Mouse (Mus musculus) liver, adult 2 months (tissue): ENCODE data around the gene Bik. TPM values are rescaled to one million over a fixed set of nuclear protein-coding genes. Genes with fewer than 3 reads are reported as not detected.

Source experiments
- DNase-seq: peaks from one replicate; pipeline ENCODE4 v3.0.0-alpha.2; 2011; ENCODE audit warnings: low read depth, low spot score; ENCODE audit errors: extremely low read depth
- H3K27ac ChIP-seq: fragments of 200-500 bp; replicated peaks from 2 replicates; pipeline ENCODE4 v1.5.1; 2012; ENCODE audit warnings: low read depth, mild to moderate bottlenecking, control low read depth, inconsistent platforms, low read length; ENCODE audit not compliant: insufficient read depth
- H3K27me3 ChIP-seq: fragments of 200-500 bp; 2 replicates; pipeline ENCODE4 v1.6.1; 2012; ENCODE audit warnings: mild to moderate bottlenecking, moderate library complexity, low read length, inconsistent platforms; ENCODE audit not compliant: control insufficient read depth, insufficient read depth
- H3K36me3 ChIP-seq: fragments of 200-500 bp; 2 replicates; pipeline ENCODE4 v1.6.1; 2012; ENCODE audit warnings: low read length, inconsistent platforms; ENCODE audit not compliant: control insufficient read depth, insufficient read depth
- H3K4me1 ChIP-seq: fragments of 200-500 bp; 2 replicates; pipeline ENCODE4 v1.6.1; 2011; ENCODE audit warnings: low read length; ENCODE audit not compliant: control insufficient read depth, insufficient read depth
- H3K4me3 ChIP-seq: fragments of 200-500 bp; 2 replicates; pipeline ENCODE4 v1.5.1; 2011; ENCODE audit warnings: low read depth, mild to moderate bottlenecking, control low read depth, low read length, moderate library complexity; ENCODE audit not compliant: insufficient read depth
- H3K79me2 ChIP-seq: fragments of 200-500 bp; 2 replicates; pipeline ENCODE4 v1.6.1; 2012; ENCODE audit warnings: inconsistent platforms, mild to moderate bottlenecking, low read length, moderate library complexity; ENCODE audit not compliant: control insufficient read depth, insufficient read depth
- H3K9ac ChIP-seq: fragments of 200-500 bp; 2 replicates; pipeline ENCODE4 v1.6.1; 2012; ENCODE audit warnings: low read depth, mild to moderate bottlenecking, control low read depth, inconsistent platforms, low read length
- CTCF ChIP-seq: fragments of 200-500 bp; IDR thresholded peaks from 2 replicates; pipeline ENCODE4 v1.5.1; 2011; ENCODE audit warnings: low read depth, low read length, control low read depth
- POLR2A ChIP-seq: fragments of 200-500 bp; IDR thresholded peaks from 2 replicates; pipeline ENCODE4 v1.6.1; 2011; ENCODE audit warnings: low read length, control low read depth; ENCODE audit not compliant: insufficient read depth; ENCODE audit errors: extremely low read depth
- WGBS: fragments of 180-500 bp; shearing (Covaris S2); methylation state at CpG from one replicate; pipeline ENCODE4 v1.1.7; 2018; 5-methylcytosine and 5-hydroxymethylcytosine counted together
- polyA plus RNA-seq: library from polyadenylated mRNA; depleted of rRNA; stranded (reverse); fragments of >200 nt; gene quantifications from 2 replicates; pipeline ENCODE4 v1.2.3, GENCODE M21; 2012
- total RNA-seq: library from RNA; depleted of rRNA; stranded (reverse); fragments of >200 nt; gene quantifications from 2 replicates; pipeline ENCODE4 v1.2.3, GENCODE M21; 2014

Bik gene
- total and polyA plus RNA-seq, 2 experiments: 6.3 to 7.0 TPM

DNA sequence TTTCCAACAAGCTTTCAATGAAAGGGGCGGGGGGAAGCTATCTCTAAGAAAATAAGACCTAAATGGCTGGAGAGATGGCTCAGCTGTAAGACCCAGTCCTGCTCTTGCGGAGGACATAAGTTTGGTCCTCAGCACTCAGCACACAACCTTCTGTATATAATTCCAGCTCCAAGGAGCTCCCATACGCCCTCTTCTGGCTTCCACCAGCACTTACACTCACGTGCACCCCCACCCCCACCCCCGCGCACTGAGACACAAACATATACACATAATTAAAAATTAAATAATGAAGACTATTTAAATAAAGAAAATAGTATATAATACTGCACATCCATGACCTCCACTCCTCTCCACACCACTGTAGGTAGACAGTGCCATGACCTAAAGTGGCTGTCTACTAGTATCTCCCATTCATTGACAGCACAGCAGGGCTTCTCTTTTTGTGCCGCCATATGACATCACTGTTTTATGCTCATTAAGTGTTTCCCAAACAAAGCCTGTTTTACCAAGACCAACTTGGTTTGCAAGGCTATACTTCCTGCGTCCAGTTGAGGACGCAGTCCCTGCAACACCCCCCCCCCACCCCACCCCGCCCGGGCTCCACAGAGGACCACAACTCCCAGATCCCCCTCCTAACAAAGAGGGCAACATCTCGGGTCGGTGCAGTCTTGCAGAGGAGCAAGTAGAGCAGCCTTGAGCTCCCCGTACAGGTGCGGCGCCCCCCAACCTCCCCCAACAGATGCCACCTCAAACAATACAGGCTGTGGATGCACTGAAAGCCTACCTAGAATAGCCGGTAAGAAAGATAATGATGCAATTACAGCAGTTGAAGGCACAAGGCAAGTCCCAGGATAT, 16.5 kb upstream of the Bik start:
- 31% methylated on average over 17 of the region's 17 CpGs for WGBS
- Histone ChIP-seq H3K4me1 (no peaks in the 10 kb centered on the region), H3K9ac (peak overlapping the region; percentile 48), H3K79me2 (no peaks in the 10 kb centered on the region), H3K27me3 (no peaks in the 10 kb centered on the region), H3K27ac (no peak overlapping the region), H3K36me3 (no peaks in the 10 kb centered on the region), H3K4me3 (peak overlapping the region; percentile 38)
- no peak for TF ChIP-seq CTCF
- TF ChIP-seq POLR2A: no peak
- DNase-seq: no peak

DNA sequence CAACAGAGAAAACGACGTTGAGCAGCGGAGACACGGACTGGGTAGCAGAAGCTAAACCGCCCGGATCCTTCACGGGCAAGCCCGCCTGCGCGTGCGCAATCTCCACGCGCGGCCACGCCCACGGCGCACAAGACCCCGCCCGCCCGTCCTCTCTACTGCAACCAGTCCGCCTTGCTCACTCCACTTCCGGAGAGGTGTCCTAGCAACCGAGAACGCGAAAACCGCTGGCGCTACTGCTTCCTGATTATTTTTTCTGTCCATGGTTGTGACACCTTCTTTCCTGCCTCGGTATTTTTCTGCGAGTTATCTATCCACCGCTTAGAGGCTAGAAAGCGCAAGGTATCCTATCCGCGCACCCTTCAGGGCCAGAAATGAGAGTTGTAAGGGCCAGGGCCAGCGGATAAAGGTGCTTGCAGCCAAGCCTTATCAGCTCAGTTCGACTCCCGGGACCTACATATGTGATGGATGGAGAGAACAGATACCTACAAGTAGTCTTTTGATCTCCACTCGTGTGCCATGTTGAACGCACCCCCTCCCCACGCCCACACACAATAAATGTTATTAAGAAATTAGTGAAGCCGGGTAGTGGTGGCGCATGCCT, 15.8 kb upstream of the Bik start, which contains the start of gene Ttll1:
Ttll1 (minus strand) TSS at position 89 of the 601 bp plus-strand sequence.
- Histone ChIP-seq H3K79me2 (no peaks in the 10 kb centered on the region), H3K9ac (peak within 1 kb of the TSS; percentile 48), H3K36me3 (no peaks in the 10 kb centered on the region), H3K27me3 (no peaks in the 10 kb centered on the region), H3K4me1 (no peaks in the 10 kb centered on the region), H3K4me3 (peak within 1 kb of the TSS; percentile 38), H3K27ac (no peak within 1 kb of the TSS)
- DNase-seq: peak; percentile 84
- TF ChIP-seq POLR2A (0 out of 2 replicates have a peak, but pooled peaks have one; percentile 14), CTCF (no peak)
- WGBS: 10% methylated on average over 41 of the region's 41 CpGs

DNA sequence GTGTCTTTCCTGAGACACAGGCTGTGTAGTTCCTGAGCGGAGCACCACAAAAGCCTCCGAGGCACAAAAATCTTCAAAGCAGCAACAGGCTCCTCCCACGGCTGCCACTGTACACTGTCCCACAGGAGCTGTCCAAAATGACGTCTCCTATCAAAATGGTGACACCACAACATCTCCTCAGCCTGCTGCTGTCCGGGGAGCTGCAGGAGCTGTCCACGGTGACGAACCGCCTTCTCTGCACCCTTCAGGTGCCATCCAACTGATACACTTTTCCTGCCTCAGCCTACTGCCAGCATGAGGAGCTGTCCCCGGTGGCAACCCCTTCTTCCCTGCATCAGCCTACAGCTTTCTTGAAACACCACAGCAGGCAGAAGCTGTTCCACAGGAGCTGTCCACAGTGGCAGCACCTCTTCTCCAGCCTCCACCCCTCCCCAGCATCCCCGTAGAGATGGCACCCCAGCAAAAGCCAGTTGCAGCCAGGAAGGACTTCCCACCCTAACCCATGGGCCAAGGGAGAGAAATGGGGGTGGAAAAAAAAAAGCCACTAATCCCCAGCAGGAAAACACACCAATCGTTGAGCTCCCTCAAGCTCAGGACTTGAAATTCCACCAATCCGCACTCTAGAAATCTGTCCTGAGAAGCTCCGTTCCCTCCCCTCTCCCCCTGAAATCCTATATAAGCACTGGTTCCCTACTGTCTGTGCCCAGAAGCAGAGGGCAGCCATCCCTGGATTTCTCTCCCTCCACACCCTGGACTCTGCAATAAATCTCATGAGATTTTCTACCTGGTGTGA, 14.0 kb upstream of the Bik start:
- H3K27me3 ChIP-seq: no peaks in the 10 kb centered on the region
- H3K79me2 ChIP-seq: no peaks in the 10 kb centered on the region
- TF ChIP-seq CTCF (no peak), POLR2A (no peak)
- no peaks in the 10 kb centered on the region for H3K4me1 ChIP-seq
- H3K27ac ChIP-seq: no peak overlapping the region
- DNase-seq: no peak
- WGBS: 62% methylated on average over 13 of the region's 13 CpGs
- no peak overlapping the region for H3K9ac ChIP-seq
- no peaks in the 10 kb centered on the region for H3K36me3 ChIP-seq
- H3K4me3 ChIP-seq: no peak overlapping the region

DNA sequence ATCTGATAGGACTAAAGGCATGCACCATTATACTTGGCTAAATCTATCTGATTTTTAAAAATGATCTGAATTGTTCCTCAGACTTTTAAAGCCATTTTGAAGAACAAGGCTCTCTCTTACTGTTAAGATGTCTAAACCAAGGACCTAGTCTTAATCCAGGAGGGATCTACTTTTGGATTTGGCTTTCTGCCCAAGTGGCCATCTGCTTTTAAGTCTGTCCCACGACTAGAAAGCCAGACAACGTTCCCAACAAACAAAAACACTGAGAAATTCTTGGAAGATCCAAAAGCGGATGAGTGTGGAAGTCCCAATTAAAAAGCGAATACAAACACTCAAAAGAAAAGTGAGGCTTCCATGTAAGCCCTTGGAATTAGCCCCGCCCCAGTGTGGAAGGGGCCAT, 11.6 kb upstream of the Bik start:
- no peaks in the 10 kb centered on the region for H3K27me3 ChIP-seq
- no peak overlapping the region for H3K27ac ChIP-seq
- TF ChIP-seq CTCF: no peak
- no peak for TF ChIP-seq POLR2A
- H3K4me1 ChIP-seq: peaks cover 3% of the 10 kb centered on the region
- H3K79me2 ChIP-seq: no peaks in the 10 kb centered on the region
- no peak overlapping the region for H3K9ac ChIP-seq
- DNase-seq: no peak
- H3K4me3 ChIP-seq: no peak overlapping the region
- WGBS: 71% methylated on average over 5 of the region's 5 CpGs
- H3K36me3 ChIP-seq: no peaks in the 10 kb centered on the region

DNA sequence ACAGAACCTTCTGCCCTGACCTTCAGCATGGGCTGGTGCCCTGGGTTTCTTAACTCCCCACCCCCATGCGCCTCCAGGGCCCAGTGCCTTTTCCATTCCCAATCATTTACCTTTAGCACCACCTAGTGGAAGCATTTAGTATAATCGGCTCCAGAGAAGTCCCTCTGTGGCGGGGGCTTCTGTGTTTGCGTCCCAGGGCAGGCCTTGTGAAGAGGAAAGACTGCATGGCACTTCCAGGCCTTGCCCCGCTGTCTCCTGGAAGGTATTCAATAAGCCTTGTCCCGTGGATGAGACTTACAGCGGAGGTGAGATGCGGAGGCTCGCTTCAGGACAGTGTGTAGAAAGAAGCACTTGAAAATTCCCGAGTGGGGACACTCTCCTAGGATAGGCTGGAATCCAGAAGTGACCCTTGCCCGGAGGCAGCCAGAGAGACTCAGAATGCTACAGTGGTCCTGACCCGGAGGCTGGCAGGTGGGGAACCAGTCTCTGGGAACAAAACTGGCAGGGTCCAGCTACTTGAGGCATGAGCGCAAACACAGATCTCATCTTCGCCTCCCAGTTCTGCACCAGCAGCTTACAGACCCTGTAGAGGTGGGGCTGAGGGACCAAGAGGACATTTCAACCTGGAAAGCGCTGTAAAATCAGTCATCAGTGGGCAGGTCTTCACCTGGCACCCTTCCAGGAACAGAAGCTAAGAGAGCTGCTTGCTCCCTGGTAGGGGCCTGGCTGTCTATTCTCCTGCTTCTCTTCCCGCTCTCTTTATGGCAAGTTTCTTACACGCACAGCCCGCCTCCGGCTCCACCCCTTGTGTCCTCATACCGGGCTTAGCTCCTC, 8.2 kb upstream of the Bik start:
- Histone ChIP-seq H3K36me3 (no peaks in the 10 kb centered on the region), H3K27me3 (no peaks in the 10 kb centered on the region), H3K27ac (no peak overlapping the region), H3K4me3 (no peak overlapping the region), H3K9ac (0 out of 2 replicates have a peak overlapping the region, but pooled peaks have one; percentile 23), H3K4me1 (peaks cover 4% of the 10 kb centered on the region), H3K79me2 (no peaks in the 10 kb centered on the region)
- 40% methylated on average over 20 of the region's 20 CpGs for WGBS
- DNase-seq: peak; percentile 45
- TF ChIP-seq POLR2A: no peak
- TF ChIP-seq CTCF: peak; percentile 70
